Mouse (Mus musculus): ENCODE results near the gene Rpl13.

- TF ChIP-seq CTCF (IDR thresholded peaks at IDR 0.05; ENCODE audit: low read depth, low read length) (peak; percentile 60), TAL1 (conservative IDR thresholded peaks at IDR 0.05; ENCODE audit: low read depth, low read length) (no peak), POLR2AphosphoS5 (IDR thresholded peaks at IDR 0.05; ENCODE audit: insufficient replicate concordance, low read depth, low read length) (no peak)
Observed at GRCm38 (mm10) chr8:123110649-123111048, 8.5 kb downstream of the Rpl13 start.

All from G1E (cell line).